Mouse (Mus musculus) stomach, postnatal 0 days (tissue): ENCODE data around the gene Bcat2.

Source experiments
- CTCF ChIP-seq: IDR thresholded peaks from 2 replicates; pipeline ENCODE4 v1.5.1; 2016; ENCODE audit warnings: antibody characterized with exemption, low read depth, mild to moderate bottlenecking, moderate library complexity
- EP300 ChIP-seq: optimal IDR thresholded peaks from 2 replicates; pipeline ENCODE3; 2016; ENCODE audit warnings: antibody characterized with exemption

DNA sequence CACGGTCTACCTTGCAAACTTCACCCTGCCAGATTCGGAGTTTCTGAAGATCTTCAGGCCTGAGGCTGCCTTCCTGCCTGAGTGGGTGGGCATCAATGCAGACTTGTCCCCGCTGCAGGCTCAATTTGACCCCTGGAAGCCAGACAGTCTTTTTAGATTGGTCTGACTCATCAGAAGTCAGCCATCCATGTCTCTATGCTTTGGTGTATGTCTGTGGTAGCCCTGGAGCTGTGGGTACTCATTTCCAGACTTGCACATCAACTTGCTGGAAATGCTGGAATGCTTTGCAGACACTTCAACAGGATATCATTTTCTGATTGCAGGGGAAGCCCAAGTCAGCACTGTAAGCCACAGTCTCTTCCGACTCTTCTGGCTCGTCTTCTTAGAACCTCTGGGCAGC lies 49.6 kb downstream of the Bcat2 start:
- TF ChIP-seq CTCF = no peak
- no peak for TF ChIP-seq EP300
